Mouse (Mus musculus) forebrain, embryonic 14.5 days (tissue): ENCODE results near the gene Cwh43. TPM values are rescaled to one million over a fixed set of nuclear protein-coding genes. Genes with fewer than 3 reads are reported as not detected.
"Not testable (repeated sequence)": the region's sequence is repeated elsewhere in the genome, so short reads cannot be mapped to it uniquely, and the experiment has no call there.

Experiments
- ATAC-seq: fragments of 200-750 bp; cut with Nextera tagmentation; 2 replicates; pipeline ENCODE4 v1.8.0; 2017; ENCODE audit warnings: mild to moderate bottlenecking, moderate library complexity
- DNase-seq: peaks from one replicate; pipeline ENCODE4 v3.0.0-alpha.2; 2015; ENCODE audit warnings: low spot score
- H3K27ac ChIP-seq: fragments of 300-500 bp; sonication (generic); 2 replicates; pipeline ENCODE4 v1.5.1; 2014; ENCODE audit warnings: low read depth, mild to moderate bottlenecking, control low read depth, low read length, moderate library complexity
- H3K27me3 ChIP-seq: fragments of 300-500 bp; sonication (generic); replicated peaks from 2 replicates; pipeline ENCODE4 v1.6.1; 2014; ENCODE audit warnings: low read length, control low read depth, mixed read lengths; ENCODE audit not compliant: control insufficient read depth, insufficient read depth
- H3K36me3 ChIP-seq: fragments of 300-500 bp; sonication (generic); 2 replicates; pipeline ENCODE4 v1.6.1; 2014; ENCODE audit warnings: low read length, control low read depth; ENCODE audit not compliant: control insufficient read depth, insufficient read depth
- H3K4me1 ChIP-seq: fragments of 300-500 bp; sonication (generic); 2 replicates; pipeline ENCODE4 v1.6.1; 2014; ENCODE audit warnings: antibody characterized with exemption, low read length, control low read depth; ENCODE audit not compliant: control insufficient read depth, insufficient read depth
- H3K4me2 ChIP-seq: fragments of 300-500 bp; sonication (generic); 2 replicates; pipeline ENCODE4 v1.6.1; 2014; ENCODE audit warnings: mild to moderate bottlenecking, control low read depth, low read length
- H3K4me3 ChIP-seq: fragments of 300-500 bp; sonication (generic); 2 replicates; pipeline ENCODE4 v1.5.1; 2014; ENCODE audit warnings: low read depth, low read length, control low read depth
- H3K9ac ChIP-seq: fragments of 300-500 bp; sonication (generic); 2 replicates; pipeline ENCODE4 v1.6.1; 2014; ENCODE audit warnings: mild to moderate bottlenecking, low read length, control low read depth, moderate library complexity
- H3K9me3 ChIP-seq: fragments of 300-500 bp; sonication (generic); replicated peaks from 2 replicates; pipeline ENCODE4 v1.6.1; 2016; ENCODE audit warnings: low read length, control low read depth, mixed read lengths; ENCODE audit not compliant: control insufficient read depth
- WGBS: fragments of 180-500 bp; shearing (Covaris S2); extraction: QIAGEN DNeasy Blood & Tissue Kit; methylation state at CpG from one replicate; pipeline ENCODE4 v1.1.7; 2014; 5-methylcytosine and 5-hydroxymethylcytosine counted together
- polyA plus RNA-seq: library from polyadenylated mRNA; unstranded; fragments of >200 nt; fragmentation: Nextera tagmentation; extraction: Ambion mirVana; gene quantifications from 2 replicates; pipeline ENCODE4 v1.2.1, GENCODE M21; 2014

Gene Cwh43
- polyA plus RNA-seq, 1 experiment from 2014 or later, result not detected

GRCm38 (mm10) chr5:73481401-73481800 lies 75.5 kb downstream of the Cwh43 start:
- H3K27ac ChIP-seq, result no peak overlapping the region
- DNase-seq, result no peak
- no peaks in the 10 kb centered on the region for H3K36me3 ChIP-seq
- no peaks in the 10 kb centered on the region for H3K9me3 ChIP-seq
- ATAC-seq, result no peak
- no peak overlapping the region for H3K4me2 ChIP-seq
- 0 out of 2 replicates have a peak, but pooled peaks cover 2% of the 10 kb centered on the region for H3K4me1 ChIP-seq
- 87% methylated on average over 7 of the region's 7 CpGs for WGBS
- H3K27me3 ChIP-seq, result no peaks in the 10 kb centered on the region
- H3K4me3 ChIP-seq, result no peak overlapping the region
- no peak overlapping the region for H3K9ac ChIP-seq

DNA sequence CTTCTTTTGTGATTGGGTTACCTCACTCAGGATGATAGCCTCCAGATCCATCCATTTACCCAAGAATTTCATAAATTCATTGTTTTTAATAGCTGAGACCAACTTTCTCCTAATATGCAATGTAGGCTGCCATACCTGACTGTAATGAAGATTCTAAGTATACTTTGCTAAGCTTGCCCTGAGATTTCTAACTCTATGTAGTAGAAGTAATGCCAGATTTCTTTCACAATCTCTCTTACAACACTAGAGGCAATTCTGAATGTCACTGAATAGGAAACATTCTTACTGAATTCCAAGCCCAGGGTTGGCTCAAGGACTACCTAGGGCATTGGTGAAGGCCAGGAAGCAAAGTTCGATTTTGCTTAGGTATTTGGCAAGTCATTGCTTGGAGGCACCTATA lies 76.5 kb downstream of the Cwh43 start:
- not testable (repeated sequence) for H3K27ac ChIP-seq, H3K9ac ChIP-seq, ATAC-seq, H3K4me3 ChIP-seq, DNase-seq, H3K27me3 ChIP-seq, H3K36me3 ChIP-seq, H3K4me1 ChIP-seq, H3K4me2 ChIP-seq, H3K9me3 ChIP-seq
- WGBS, result 90% methylated on average over 1 of the region's 1 CpGs

GRCm38 (mm10) chr5:73484016-73484615 lies 78.2 kb downstream of the Cwh43 start:
- Histone ChIP-seq H3K4me1 (0 out of 2 replicates have a peak, but pooled peaks cover 2% of the 10 kb centered on the region), H3K27me3 (no peaks in the 10 kb centered on the region), H3K9ac (no peak overlapping the region), H3K4me2 (0 out of 2 replicates have a peak overlapping the region, but pooled peaks have one; percentile 9), H3K9me3 (no peaks in the 10 kb centered on the region), H3K4me3 (no peak overlapping the region), H3K27ac (no peak overlapping the region), H3K36me3 (no peaks in the 10 kb centered on the region)
- no peak for ATAC-seq
- peak; percentile 42 for DNase-seq
- WGBS, result 49% methylated on average over 5 of the region's 5 CpGs

DNA sequence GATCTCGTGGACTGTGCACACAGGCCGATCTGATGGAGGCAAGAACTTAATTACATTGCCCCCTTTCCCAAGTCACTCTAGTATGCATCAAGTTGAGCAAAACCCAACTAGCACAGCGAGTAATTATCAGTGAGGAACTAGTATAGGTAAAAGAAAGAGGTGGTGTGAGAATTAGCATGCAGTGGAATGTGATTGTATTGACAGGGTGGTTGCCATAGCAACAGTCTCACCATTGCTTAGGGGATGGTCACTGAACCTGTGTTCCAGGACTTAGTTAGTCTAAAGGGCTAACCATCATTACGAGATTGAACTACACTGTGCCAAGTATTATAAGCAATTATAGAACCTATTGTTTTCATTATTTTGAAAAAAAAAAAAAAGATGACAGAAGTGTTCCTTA lies 80.6 kb downstream of the Cwh43 start:
- 38% methylated on average over 4 of the region's 4 CpGs for WGBS
- ATAC-seq (no peak), DNase-seq (peak; percentile 15)
- no peak overlapping the region for H3K27ac ChIP-seq
- H3K4me3 ChIP-seq, result no peak overlapping the region
- H3K9me3 ChIP-seq, result no peaks in the 10 kb centered on the region
- H3K36me3 ChIP-seq, result no peaks in the 10 kb centered on the region
- 0 out of 2 replicates have a peak, but pooled peaks cover 2% of the 10 kb centered on the region for H3K4me1 ChIP-seq
- H3K4me2 ChIP-seq, result no peak overlapping the region
- no peak overlapping the region for H3K9ac ChIP-seq
- no peaks in the 10 kb centered on the region for H3K27me3 ChIP-seq

DNA sequence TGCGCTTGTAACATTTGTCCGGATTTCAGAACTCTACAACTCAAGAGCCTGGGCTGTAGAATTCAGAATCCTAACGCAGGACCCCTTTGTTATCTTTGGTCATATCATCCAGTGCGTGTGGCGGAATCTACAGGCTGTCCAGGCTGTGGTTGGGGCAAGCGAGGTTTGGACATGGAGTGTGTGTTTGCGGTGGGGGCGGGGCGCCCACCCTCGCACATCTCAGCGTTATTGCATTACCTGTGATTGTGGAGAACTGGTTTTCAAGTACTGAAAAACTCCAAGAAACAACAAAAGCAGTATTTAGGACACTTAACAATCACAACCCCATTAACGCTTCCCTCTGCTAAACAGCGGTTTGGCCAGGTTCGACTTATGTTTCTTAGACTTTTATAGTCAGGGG lies 84.0 kb downstream of the Cwh43 start:
- Histone ChIP-seq H3K27ac (peak overlapping the region; percentile 78; the same call in 1 of the 2 replicates), H3K4me2 (peak overlapping the region; percentile 77), H3K9me3 (no peaks in the 10 kb centered on the region), H3K9ac (peak overlapping the region; percentile 78), H3K36me3 (no peaks in the 10 kb centered on the region), H3K4me3 (peak overlapping the region; percentile 88), H3K4me1 (peaks cover 5% of the 10 kb centered on the region), H3K27me3 (no peaks in the 10 kb centered on the region)
- peak; percentile 20 for DNase-seq
- WGBS, result 5% methylated on average over 14 of the region's 14 CpGs
- no peak for ATAC-seq

DNA sequence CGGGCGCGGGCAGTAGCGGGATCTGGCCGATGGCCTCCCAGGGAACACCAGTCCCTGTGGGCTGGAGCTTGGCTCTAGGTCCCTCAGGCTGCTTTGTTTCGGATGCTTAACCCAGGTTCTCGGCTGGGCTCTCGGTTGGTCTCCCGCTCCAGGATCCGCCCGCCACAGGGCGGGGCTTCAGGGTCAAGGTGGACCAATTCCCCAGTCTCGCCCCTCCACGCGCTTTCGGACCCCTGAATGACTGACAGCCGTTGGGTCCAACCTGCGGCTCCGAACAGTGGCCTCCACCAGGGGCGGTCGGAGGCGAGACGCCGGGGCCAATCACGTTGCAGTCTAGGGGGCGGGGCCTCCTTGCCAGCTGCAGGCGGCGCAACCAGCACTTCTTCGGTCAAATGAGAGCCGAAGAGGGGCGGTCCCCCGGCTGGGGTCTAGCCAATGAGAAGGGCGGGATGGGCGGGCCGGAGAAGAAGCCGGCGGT lies 84.8 kb downstream of the Cwh43 start:
- Histone ChIP-seq H3K9me3 (no peaks in the 10 kb centered on the region), H3K27me3 (no peaks in the 10 kb centered on the region), H3K27ac (peak overlapping the region; percentile 97), H3K9ac (peak overlapping the region; percentile 78), H3K36me3 (no peaks in the 10 kb centered on the region), H3K4me1 (peaks cover 5% of the 10 kb centered on the region), H3K4me2 (peak overlapping the region; percentile 88), H3K4me3 (peak overlapping the region; percentile 88)
- WGBS, result 1% methylated on average over 37 of the region's 37 CpGs
- DNase-seq (peak; percentile 99), ATAC-seq (peak; percentile 95)

DNA sequence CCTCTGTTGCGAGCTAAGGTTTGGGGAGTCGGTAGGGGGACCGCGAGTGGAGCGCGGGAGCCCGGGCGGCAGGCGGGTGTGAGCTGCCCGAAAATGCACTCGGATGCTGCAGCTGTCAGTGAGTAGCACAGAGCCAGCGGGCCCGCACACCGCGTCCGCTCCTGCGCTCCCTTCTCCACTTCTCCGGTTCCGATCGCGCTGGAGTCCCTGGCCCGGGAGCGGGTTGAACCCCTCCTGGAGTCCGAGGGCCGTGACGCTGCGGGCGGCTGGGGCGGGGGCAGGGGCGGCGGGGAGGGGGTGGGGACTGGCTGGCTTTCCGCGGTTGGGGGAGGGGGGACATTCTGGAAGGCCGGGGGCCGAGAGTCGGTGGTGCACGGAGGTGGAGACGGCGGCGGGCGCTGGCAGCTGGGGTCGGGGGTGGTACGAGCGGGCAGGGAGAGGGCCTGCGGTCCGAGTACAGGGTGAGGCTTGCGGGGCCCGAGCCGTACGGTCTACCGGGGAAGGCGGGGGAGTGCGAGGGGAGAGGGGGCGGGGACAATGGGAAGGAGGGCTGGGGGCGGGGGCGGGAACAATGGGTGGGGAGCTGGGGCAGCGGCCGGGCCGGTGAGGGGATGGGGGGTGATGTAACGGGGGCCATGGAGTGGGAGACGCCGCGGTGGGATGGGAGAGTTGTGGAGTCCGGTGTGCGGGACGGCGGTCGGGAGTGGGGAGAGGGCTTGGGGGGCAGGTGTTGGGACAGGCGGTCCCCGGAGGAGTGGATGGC lies 85.4 kb downstream of the Cwh43 start:
- peak overlapping the region; percentile 88 for H3K4me2 ChIP-seq
- no peaks in the 10 kb centered on the region for H3K27me3 ChIP-seq
- H3K9me3 ChIP-seq, result no peaks in the 10 kb centered on the region
- no peaks in the 10 kb centered on the region for H3K36me3 ChIP-seq
- ATAC-seq, result peak; percentile 30
- DNase-seq, result peak; percentile 50
- H3K4me1 ChIP-seq, result peaks cover 5% of the 10 kb centered on the region
- H3K4me3 ChIP-seq, result peak overlapping the region; percentile 88
- 1% methylated on average over 58 of the region's 70 CpGs for WGBS
- H3K9ac ChIP-seq, result peak overlapping the region; percentile 77
- peak overlapping the region; percentile 97 for H3K27ac ChIP-seq

DNA sequence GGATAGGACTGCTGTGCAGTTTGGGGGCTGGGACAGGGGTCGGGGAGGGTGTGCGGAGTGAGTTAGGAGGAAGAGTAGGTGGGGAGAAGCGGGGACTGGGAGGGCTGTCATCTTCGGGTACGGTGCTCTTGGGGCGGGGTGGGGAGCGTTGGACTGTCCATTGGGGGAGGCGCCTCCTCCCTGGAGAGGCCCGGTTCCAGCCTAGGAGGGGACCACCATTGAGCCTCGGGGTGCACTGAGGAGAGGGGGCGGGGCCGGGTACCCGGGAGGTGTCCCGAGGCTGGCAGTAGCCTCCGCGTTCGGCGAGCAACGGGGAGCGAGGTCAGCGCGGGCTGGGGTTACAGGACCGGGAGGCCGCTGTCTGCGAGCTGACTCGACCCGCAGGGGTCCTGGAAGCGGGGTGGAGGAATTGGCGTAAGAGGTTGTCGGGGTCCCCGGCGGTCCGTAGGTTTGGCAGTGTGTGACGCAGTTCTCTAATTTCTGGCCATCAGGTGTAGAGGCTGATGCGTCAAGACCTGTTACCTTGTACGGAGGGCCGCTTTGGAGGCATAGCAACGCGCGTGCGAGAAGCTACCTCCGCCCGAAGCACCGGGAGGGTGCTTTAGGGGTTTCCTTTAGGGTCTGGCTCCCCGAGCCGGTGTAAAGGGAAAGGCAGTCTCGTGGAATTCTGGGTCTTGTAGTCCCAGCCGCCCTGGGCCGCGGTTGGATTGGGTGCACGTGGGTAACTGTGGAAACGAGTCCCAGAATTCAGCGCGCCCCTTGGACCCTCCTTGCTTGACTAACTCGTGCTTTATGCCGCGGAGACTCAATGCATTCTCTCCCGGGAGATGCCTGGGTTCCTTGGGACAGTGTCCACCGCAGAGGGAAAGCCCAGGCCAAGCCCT lies 86.2 kb downstream of the Cwh43 start:
- DNase-seq (peak; percentile 97), ATAC-seq (peak; percentile 80)
- under 1% methylated on average over 57 of the region's 59 CpGs for WGBS
- H3K36me3 ChIP-seq, result no peaks in the 10 kb centered on the region
- H3K27me3 ChIP-seq, result no peaks in the 10 kb centered on the region
- peaks cover 5% of the 10 kb centered on the region for H3K4me1 ChIP-seq
- peak overlapping the region; percentile 88 for H3K4me2 ChIP-seq
- H3K27ac ChIP-seq, result peak overlapping the region; percentile 97
- peak overlapping the region; percentile 88 for H3K4me3 ChIP-seq
- peak overlapping the region; percentile 77 for H3K9ac ChIP-seq
- no peaks in the 10 kb centered on the region for H3K9me3 ChIP-seq
